Mouse (Mus musculus) liver, adult 2 months (tissue): ENCODE measurements around the gene Sfxn2.

ENCODE experiments used
- CTCF ChIP-seq: fragments of 200-500 bp; IDR thresholded peaks from 2 replicates; pipeline ENCODE4 v1.5.1; 2011; ENCODE audit warnings: low read depth, low read length, control low read depth
- POLR2A ChIP-seq: fragments of 200-500 bp; IDR thresholded peaks from 2 replicates; pipeline ENCODE4 v1.6.1; 2011; ENCODE audit warnings: low read length, control low read depth; ENCODE audit not compliant: insufficient read depth; ENCODE audit errors: extremely low read depth

DNA sequence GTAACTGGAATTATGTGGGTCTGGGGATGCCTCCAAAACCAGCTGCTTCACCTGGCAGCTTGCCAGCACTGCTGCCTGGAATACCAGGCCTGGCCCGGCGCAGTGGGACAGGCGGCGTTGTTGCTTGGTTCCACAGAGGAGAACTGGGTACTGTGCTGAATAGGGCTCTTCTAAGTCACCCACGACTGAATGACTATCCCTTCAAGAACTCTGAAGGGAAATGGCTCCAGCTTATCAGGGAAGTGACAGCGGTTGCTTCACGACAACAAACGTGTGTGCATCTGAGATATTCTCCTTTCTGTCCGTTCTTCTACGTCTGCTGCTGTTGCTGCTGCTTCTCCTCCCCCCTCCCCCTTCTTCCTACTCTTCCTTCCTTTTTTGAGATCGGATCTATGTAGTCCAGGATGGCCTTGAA is 19.6 kb upstream of the Sfxn2 start:
- TF ChIP-seq CTCF (no peak), POLR2A (no peak)
